Comparison of ENCODE assay signal across 13 mouse cellular contexts in genomic region chr2:33689155-33689879, GRCm38 (mm10). TPM values are rescaled to one million over a fixed set of nuclear protein-coding genes. Genes with fewer than 3 reads are reported as not detected.
DNase-seq lines count a peak whose midpoint lies in the region; ATAC-seq and TF ChIP-seq lines count a peak whose summit lies in the region.
"Had no signal": no experiment of that assay in that cellular context is flagged by ENCODE, and none has a peak within 500 bp of the region (broad histone marks: within the 10 kb centered on the region; RNA-seq: fewer than 3 reads in every experiment).

No protein-coding gene starts in this region.

- peak overlapping the region; percentile 7 to 22; a peak in 2 of 4 replicates for H3K4me3 ChIP-seq in ES-E14 (ENCODE audit: insufficient read depth in 1 of 2, low read depth in 1 of 2, low read length in 2 of 2, poor library complexity in 1 of 2, severe bottlenecking in 1 of 2)
- H3K4me3 ChIP-seq in forebrain, embryonic 12.5 days (replicated peaks) = no peak overlapping the region
- no peak overlapping the region for H3K4me3 ChIP-seq in hindbrain, postnatal 0 days (ENCODE audit: low read length)
- no peak overlapping the region for H3K4me3 ChIP-seq in neural tube, embryonic 14.5 days (ENCODE audit: low read depth, low read length)
- H3K4me3 ChIP-seq: heart, adult 2 months had no signal

- no peak overlapping the region for H3K27ac ChIP-seq in ES-E14 (ENCODE audit: insufficient read depth, low read depth, low read length, poor library complexity, severe bottlenecking)
- H3K27ac ChIP-seq in forebrain, embryonic 12.5 days = no peak overlapping the region
- H3K27ac ChIP-seq in hindbrain, postnatal 0 days = 0 out of 2 replicates have a peak overlapping the region, but pooled peaks have one; percentile 27
- H3K27ac ChIP-seq in neural tube, embryonic 14.5 days (ENCODE audit: low read depth, low read length) = no peak overlapping the region
- H3K27ac ChIP-seq: heart, adult 2 months had no signal

- DNase-seq in ES-E14 (ENCODE audit: low read depth, low spot score) = no peak
- DNase-seq in hindbrain, postnatal 0 days (ENCODE audit: low spot score) = peak; percentile 54
- no peak for DNase-seq in adipocyte (ENCODE audit: low spot score)
- no peak for DNase-seq in left cerebral cortex, postnatal 4 days
- no peak for DNase-seq in embryo, embryonic 9.5 days (ENCODE audit: extremely low spot score)
- DNase-seq: heart, adult 2 months; layer of hippocampus, adult 9-11 months had no signal

- no peak overlapping the region for H3K9ac ChIP-seq in ES-E14 (ENCODE audit: insufficient read depth, low read depth, low read length, poor library complexity, severe bottlenecking)
- H3K9ac ChIP-seq in forebrain, embryonic 12.5 days = peak overlapping the region; percentile 7; the same call in 1 of the 2 replicates
- H3K9ac ChIP-seq in hindbrain, postnatal 0 days (replicated peaks; ENCODE audit: low read length) = 0 out of 2 replicates have a peak overlapping the region, but pooled peaks have one; percentile 4
- H3K9ac ChIP-seq in neural tube, embryonic 14.5 days (replicated peaks; ENCODE audit: low read depth, low read length) = no peak overlapping the region

- 38% methylated on average over 23 of the region's 23 CpGs for WGBS in forebrain, embryonic 12.5 days
- 28% methylated on average over 23 of the region's 23 CpGs for WGBS in hindbrain, postnatal 0 days
- 41% methylated on average over 23 of the region's 23 CpGs for WGBS in neural tube, embryonic 14.5 days

- in situ Hi-C loops in ES-E14 (cut with MboI; ENCODE audit: low sequenced_read_pairs in 2 of 2, unreplicated experiment in 2 of 2) = no loop called here

- H3K4me1 ChIP-seq in ES-E14 (ENCODE audit: control insufficient read depth in 2 of 2, insufficient read depth in 2 of 2, low read length in 2 of 2, poor library complexity in 1 of 2) = peaks cover 0 to 3% of the 10 kb centered on the region in 2 experiments; a peak in 1 of 4 replicates
- peaks cover 15% of the 10 kb centered on the region; the same call in 1 of the 2 replicates for H3K4me1 ChIP-seq in forebrain, embryonic 12.5 days
- 0 out of 2 replicates have a peak, but pooled peaks cover 4% of the 10 kb centered on the region for H3K4me1 ChIP-seq in hindbrain, postnatal 0 days (ENCODE audit: insufficient read depth, low read length)
- H3K4me1 ChIP-seq in neural tube, embryonic 14.5 days (ENCODE audit: control insufficient read depth, insufficient read depth, low read length) = no peaks in the 10 kb centered on the region

- ATAC-seq in forebrain, embryonic 12.5 days (ENCODE audit: low FRiP score) = 0 out of 2 replicates have a peak, but pooled peaks have one; percentile 46
- ATAC-seq in hindbrain, postnatal 0 days = peak; percentile 35
- peak; percentile 9; the same call in 1 of the 2 replicates for ATAC-seq in neural tube, embryonic 14.5 days (ENCODE audit: low read depth)

- no peak overlapping the region; the same call in 1 of the 2 replicates for H3K4me2 ChIP-seq in forebrain, embryonic 12.5 days
- H3K4me2 ChIP-seq in hindbrain, postnatal 0 days (ENCODE audit: low read depth, low read length) = 0 out of 2 replicates have a peak overlapping the region, but pooled peaks have one; percentile 13
- no peak overlapping the region for H3K4me2 ChIP-seq in neural tube, embryonic 14.5 days (ENCODE audit: low read depth, low read length)

- H3K9me3 ChIP-seq in ES-E14 (ENCODE audit: control insufficient read depth, insufficient read depth, low read depth, low read length) = no peaks in the 10 kb centered on the region
- H3K9me3 ChIP-seq in forebrain, embryonic 12.5 days = peaks cover 7% of the 10 kb centered on the region; the same call in 1 of the 2 replicates
- H3K9me3 ChIP-seq in hindbrain, postnatal 0 days (ENCODE audit: low read length) = no peaks in the 10 kb centered on the region; the same call in 1 of the 2 replicates
- no peaks in the 10 kb centered on the region for H3K9me3 ChIP-seq in neural tube, embryonic 14.5 days (ENCODE audit: control insufficient read depth, low read length)

- no peaks in the 10 kb centered on the region for H3K36me3 ChIP-seq in ES-E14 (ENCODE audit: control insufficient read depth, insufficient read depth, low read length, poor library complexity, severe bottlenecking)
- H3K36me3 ChIP-seq in forebrain, embryonic 12.5 days (replicated peaks) = no peaks in the 10 kb centered on the region
- H3K36me3 ChIP-seq in hindbrain, postnatal 0 days (ENCODE audit: insufficient read depth, low read length) = no peaks in the 10 kb centered on the region
- no peaks in the 10 kb centered on the region for H3K36me3 ChIP-seq in neural tube, embryonic 14.5 days (ENCODE audit: control insufficient read depth, insufficient read depth, low read length)

- no peak for TF ChIP-seq CTCF in hindbrain, postnatal 0 days (IDR thresholded peaks at IDR 0.05; ENCODE audit: low read depth)

- intact Hi-C loops in left cerebral cortex, postnatal 4 days (cut with DNase I) = no loop called here

- H3K27me3 ChIP-seq in forebrain, embryonic 12.5 days = peaks cover 53% of the 10 kb centered on the region
- no peaks in the 10 kb centered on the region; the same call in 1 of the 2 replicates for H3K27me3 ChIP-seq in hindbrain, postnatal 0 days (ENCODE audit: insufficient read depth, low read length)
- H3K27me3 ChIP-seq in neural tube, embryonic 14.5 days (ENCODE audit: control insufficient read depth, insufficient read depth, low read length) = no peaks in the 10 kb centered on the region

TF ChIP-seq in ES-E14, 5 proteins besides CTCF, POLR2A, EP300 and RAD21:
- TF ChIP-seq HCFC1 (IDR thresholded peaks at IDR 0.05; ENCODE audit: borderline replicate concordance, insufficient read depth, low read length) = no peak
- no peak for TF ChIP-seq MAFK (IDR thresholded peaks at IDR 0.05; ENCODE audit: insufficient read depth, low read depth, low read length)
- no peak for TF ChIP-seq CHD2 (IDR thresholded peaks at IDR 0.05; ENCODE audit: low read depth, low read length)
- TF ChIP-seq ZC3H11A (IDR thresholded peaks at IDR 0.05; ENCODE audit: borderline replicate concordance, low read depth, low read length) = no peak
- TF ChIP-seq ZNF384 (IDR thresholded peaks at IDR 0.05; ENCODE audit: low read depth, low read length) = no peak

RNA-seq across cellular contexts. Expression of gene Lmx1b, which starts 49.0 kb away (rescaled TPM):
- 0.32 and 0.67 TPM in 2 replicates for total RNA-seq in ES-E14 (2012; rRNA removed)
- 0.84 and 0.91 TPM in 2 replicates for polyA plus RNA-seq in forebrain, embryonic 12.5 days (2016; fragmentation: Nextera tagmentation; extraction: Ambion mirVana)
- total RNA-seq in hindbrain, postnatal 0 days (2014; rRNA removed) = 17.3 and 21.1 TPM in 2 replicates
- polyA plus RNA-seq in hindbrain, postnatal 0 days (2015; fragmentation: Nextera tagmentation; extraction: Ambion mirVana) = 2.1 and 2.2 TPM in 2 replicates
- polyA plus RNA-seq in neural tube, embryonic 14.5 days (2014; fragmentation: Nextera tagmentation; extraction: Ambion mirVana) = 13.1 and 16.3 TPM in 2 replicates
- total RNA-seq in left cerebral cortex, postnatal 4 days (2021) = under 1 TPM; 0.24 to 0.26 TPM
- total RNA-seq: adrenal gland, postnatal 14 days; CH12.LX; megakaryocyte-erythroid progenitor cell, adult 5-6 weeks had no signal
- polyA plus RNA-seq: liver, embryonic 16.5 days had no signal

Comparison
In these comparisons a context has a peak if more than half of its experiments do, and no peak if none do; other contexts are left out.
1. H3K4me3 ChIP-seq: peak in ES-E14 (2 of 2); none in forebrain, embryonic 12.5 days (single experiment), hindbrain, postnatal 0 days (single experiment) and neural tube, embryonic 14.5 days (single experiment).
2. H3K9ac ChIP-seq: peak in forebrain, embryonic 12.5 days (single experiment) and hindbrain, postnatal 0 days (single experiment); none in ES-E14 (single experiment) and neural tube, embryonic 14.5 days (single experiment).
3. RNA of gene Lmx1b, which starts 49.0 kb away (total RNA-seq): 17.3 to 21.1 TPM in hindbrain, postnatal 0 days; 0.32 to 0.67 TPM in ES-E14 and 0.24 to 0.26 TPM in left cerebral cortex, postnatal 4 days; every median in the first group is over 10 times any median in the second.
4. Peak in every context shown above with its lines, with median percentiles within 50 percentile points of each other: ATAC-seq.